Mouse (Mus musculus) embryonic fibroblast, embryonic 13.5 days (primary cell): Measurements from ENCODE around the gene Nr3c2. TPM values are rescaled to one million over a fixed set of nuclear protein-coding genes. Genes with fewer than 3 reads are reported as not detected.

Source experiments
- H3K27ac ChIP-seq: 2 replicates; pipeline ENCODE4 v1.5.1; 2012; ENCODE audit warnings: low read length, control low read depth, inconsistent platforms; ENCODE audit not compliant: insufficient read depth
- H3K4me1 ChIP-seq: 2 replicates; pipeline ENCODE4 v1.6.1; 2011; ENCODE audit warnings: low read length; ENCODE audit not compliant: control insufficient read depth, insufficient read depth
- H3K4me3 ChIP-seq: 2 replicates; pipeline ENCODE4 v1.5.1; 2011; ENCODE audit warnings: mild to moderate bottlenecking, control low read depth, low read length; ENCODE audit not compliant: insufficient read depth
- CTCF ChIP-seq: IDR thresholded peaks from 2 replicates; pipeline ENCODE4 v1.5.1; 2011; ENCODE audit warnings: mild to moderate bottlenecking, control low read depth, low read length, moderate library complexity, borderline replicate concordance; ENCODE audit not compliant: insufficient read depth
- POLR2A ChIP-seq: IDR thresholded peaks from 2 replicates; pipeline ENCODE4 v1.6.1; 2011; ENCODE audit warnings: low read depth, mild to moderate bottlenecking, control low read depth, low read length, moderate library complexity
- polyA plus RNA-seq: library from polyadenylated mRNA; stranded (reverse); fragments of >200 nt; gene quantifications from 2 replicates; pipeline ENCODE4 v1.2.4, GENCODE M21; 2011; ENCODE audit warnings: low read depth; ENCODE audit not compliant: missing spikeins, insufficient read length

Nr3c2 gene
- polyA plus RNA-seq, result 1.1 and 1.9 TPM in 2 replicates

GRCm38 (mm10) chr8:76899411-76900154 is at the start of gene Nr3c2:
Gene Nr3c2 (plus strand): TSS chr8:76899442.
- Histone ChIP-seq H3K27ac (no peak within 1 kb of the TSS), H3K4me1 (no peaks in the 10 kb centered on the region), H3K4me3 (peak within 1 kb of the TSS; percentile 39)
- no peak for TF ChIP-seq CTCF
- TF ChIP-seq POLR2A, result no peak

- H3K27ac ChIP-seq, result no peak overlapping the region
These were observed 40.7 kb upstream of the Nr3c2 start for GRCm38 (mm10) chr8:76858534-76858933.

GRCm38 (mm10) chr8:76859709-76860108 is 39.5 kb upstream of the Nr3c2 start:
- no peak for TF ChIP-seq POLR2A
- TF ChIP-seq CTCF, result no peak
- Histone ChIP-seq H3K27ac (no peak overlapping the region), H3K4me3 (no peak overlapping the region), H3K4me1 (no peaks in the 10 kb centered on the region)

More at GRCm38 (mm10) chr8:76858534-76858933, 40.7 kb upstream of the Nr3c2 start:
- H3K4me3 ChIP-seq, result no peak overlapping the region
- TF ChIP-seq CTCF (no peak), POLR2A (no peak)
- H3K4me1 ChIP-seq, result no peaks in the 10 kb centered on the region

GRCm38 (mm10) chr8:76863066-76863465 is 36.2 kb upstream of the Nr3c2 start:
- TF ChIP-seq POLR2A (no peak), CTCF (no peak)
- no peak overlapping the region for H3K4me3 ChIP-seq
- H3K4me1 ChIP-seq, result no peaks in the 10 kb centered on the region
- no peak overlapping the region for H3K27ac ChIP-seq

GRCm38 (mm10) chr8:76876809-76877208 is 22.4 kb upstream of the Nr3c2 start:
- Histone ChIP-seq H3K27ac (no peak overlapping the region), H3K4me3 (no peak overlapping the region), H3K4me1 (no peaks in the 10 kb centered on the region)
- TF ChIP-seq POLR2A, result no peak
- TF ChIP-seq CTCF, result no peak

- TF ChIP-seq POLR2A (no peak), CTCF (no peak)
- H3K4me1 ChIP-seq, result no peaks in the 10 kb centered on the region
- H3K27ac ChIP-seq, result no peak overlapping the region
- H3K4me3 ChIP-seq, result no peak overlapping the region
These were observed 2.2 kb upstream of the Nr3c2 start for GRCm38 (mm10) chr8:76897050-76897449.

- Histone ChIP-seq H3K4me3 (peak overlapping the region; percentile 39), H3K4me1 (no peaks in the 10 kb centered on the region), H3K27ac (no peak overlapping the region)
- no peak for TF ChIP-seq CTCF
- TF ChIP-seq POLR2A, result no peak
These were observed 376 bp upstream of the Nr3c2 start for GRCm38 (mm10) chr8:76898721-76899410.

GRCm38 (mm10) chr8:76900155-76901141 is 1.2 kb downstream of the Nr3c2 start:
- Histone ChIP-seq H3K27ac (no peak overlapping the region), H3K4me1 (no peaks in the 10 kb centered on the region), H3K4me3 (peak overlapping the region; percentile 39)
- TF ChIP-seq CTCF, result no peak
- no peak for TF ChIP-seq POLR2A

GRCm38 (mm10) chr8:76901430-76902204 is 2.4 kb downstream of the Nr3c2 start:
- peak overlapping the region; percentile 51 for H3K4me3 ChIP-seq
- H3K27ac ChIP-seq, result no peak overlapping the region
- TF ChIP-seq POLR2A (peak; percentile 65), CTCF (no peak)
- no peaks in the 10 kb centered on the region for H3K4me1 ChIP-seq
